In genomic region chr5:29478208-29479197, GRCm38 (mm10) we compare ENCODE assay signal across 8 mouse cellular contexts. TPM values are rescaled to one million over a fixed set of nuclear protein-coding genes. Genes with fewer than 3 reads are reported as not detected.
DNase-seq lines count a peak whose midpoint lies in the region; ATAC-seq and TF ChIP-seq lines count a peak whose summit lies in the region.

TSS of gene Mnx1 (minus strand) at chr5:29478470.

- peaks cover 98% of the 10 kb centered on the region for H3K27me3 ChIP-seq in E14TG2a.4 (ENCODE audit: insufficient read depth, low read length)
- peaks cover 99% of the 10 kb centered on the region for H3K27me3 ChIP-seq in forebrain, embryonic 15.5 days
- H3K27me3 ChIP-seq in liver, embryonic 16.5 days (ENCODE audit: control insufficient read depth, insufficient read depth, low read depth, low read length), result peaks cover 98% of the 10 kb centered on the region

- ATAC-seq in forebrain, embryonic 15.5 days (replicated peaks), result peak; percentile 54
- ATAC-seq in liver, embryonic 16.5 days (ENCODE audit: low read depth), result no peak

- WGBS in forebrain, embryonic 15.5 days, result under 1% methylated on average over 65 of the region's 65 CpGs
- WGBS in liver, embryonic 16.5 days (ENCODE audit: insufficient replicate concordance), result under 1% methylated on average over 65 of the region's 65 CpGs

- no peaks in the 10 kb centered on the region for H3K36me3 ChIP-seq in E14TG2a.4 (ENCODE audit: insufficient read depth, low read length)
- no peaks in the 10 kb centered on the region for H3K36me3 ChIP-seq in forebrain, embryonic 15.5 days
- no peaks in the 10 kb centered on the region for H3K36me3 ChIP-seq in liver, embryonic 16.5 days (ENCODE audit: control insufficient read depth, insufficient read depth)

- no peak within 1 kb of the TSS for H3K27ac ChIP-seq in forebrain, embryonic 15.5 days (replicated peaks)
- H3K27ac ChIP-seq in liver, embryonic 16.5 days (ENCODE audit: low read length), result no peak within 1 kb of the TSS

- H3K9ac ChIP-seq in forebrain, embryonic 15.5 days (replicated peaks), result no peak within 1 kb of the TSS
- H3K9ac ChIP-seq in liver, embryonic 16.5 days (ENCODE audit: low read depth, low read length), result no peak within 1 kb of the TSS

- H3K4me2 ChIP-seq in forebrain, embryonic 15.5 days (replicated peaks), result peak within 1 kb of the TSS; percentile 46
- peak within 1 kb of the TSS; percentile 27; the same call in 1 of the 2 replicates for H3K4me2 ChIP-seq in liver, embryonic 16.5 days (ENCODE audit: low read depth, low read length)

- no peaks in the 10 kb centered on the region for H3K9me3 ChIP-seq in E14TG2a.4 (ENCODE audit: low read length)
- H3K9me3 ChIP-seq in forebrain, embryonic 15.5 days, result no peaks in the 10 kb centered on the region
- H3K9me3 ChIP-seq in liver, embryonic 16.5 days (replicated peaks; ENCODE audit: control insufficient read depth, low read length), result no peaks in the 10 kb centered on the region

- H3K4me1 ChIP-seq in E14TG2a.4 (replicated peaks; ENCODE audit: low read depth, low read length), result peaks cover 58% of the 10 kb centered on the region
- H3K4me1 ChIP-seq in forebrain, embryonic 15.5 days, result peaks cover 14% of the 10 kb centered on the region
- no peaks in the 10 kb centered on the region; the same call in 1 of the 2 replicates for H3K4me1 ChIP-seq in liver, embryonic 16.5 days (ENCODE audit: control insufficient read depth, low read depth, low read length)

- peak; percentile 10 for DNase-seq in adrenal gland, postnatal 25 days
- DNase-seq in adrenal gland, adult 18-20 months (ENCODE audit: low spot score in 2 of 2), result no peak
- no peak for DNase-seq in c-Kit-positive CD71-positive TER-119-positive erythroid progenitor cells, embryonic 14.5 days (ENCODE audit: low spot score)
- no peak for DNase-seq in right cerebral cortex, postnatal 36 days (ENCODE audit: low spot score in 2 of 2)
- no peak for DNase-seq in MN1 (ENCODE audit: low spot score)

- no peak for TF ChIP-seq CTCF in E14TG2a.4 (conservative IDR thresholded peaks at IDR 0.05; ENCODE audit: low read length)

- H3K4me3 ChIP-seq in E14TG2a.4 (replicated peaks; ENCODE audit: low read length), result peak within 1 kb of the TSS; percentile 78
- H3K4me3 ChIP-seq in forebrain, embryonic 15.5 days, result peak within 1 kb of the TSS; percentile 30
- peak within 1 kb of the TSS; percentile 21 for H3K4me3 ChIP-seq in liver, embryonic 16.5 days (ENCODE audit: low read depth, low read length)

RNA-seq across cellular contexts. Expression of gene Mnx1, which starts in this region (rescaled TPM):
- total RNA-seq in adrenal gland, postnatal 25 days (2021), result not detected in 2 replicates
- total RNA-seq in adrenal gland, adult 18-20 months (2021), result not detected
- polyA plus RNA-seq in forebrain, embryonic 15.5 days (2015; fragmentation: Nextera tagmentation; extraction: Ambion mirVana), result not detected in 2 replicates
- polyA plus RNA-seq in liver, embryonic 16.5 days (2015; fragmentation: Nextera tagmentation; extraction: Ambion mirVana), result not detected in 2 replicates

Comparison
In these comparisons a context has a peak if more than half of its experiments do, and no peak if none do; other contexts are left out.
1. Peak in DNase-seq in adrenal gland, postnatal 25 days; RNA of the gene not detected or under 1 TPM.
2. Peak in ATAC-seq, H3K4me3 ChIP-seq and H3K4me2 ChIP-seq in forebrain, embryonic 15.5 days; RNA of the gene not detected or under 1 TPM.
3. H3K4me3 ChIP-seq: peak in every context shown above with its lines; median percentile 78 in E14TG2a.4; 30 in forebrain, embryonic 15.5 days; 21 in liver, embryonic 16.5 days.